Mouse (Mus musculus) megakaryocyte, embryonic 14.5 days (primary cell): Measurements from ENCODE around the gene Adam15. TPM values are rescaled to one million over a fixed set of nuclear protein-coding genes. Genes with fewer than 3 reads are reported as not detected.

Experiments
- H3K27me3 ChIP-seq: replicated peaks from 2 replicates; pipeline ENCODE3; 2012; ENCODE audit warnings: inconsistent platforms
- H3K36me3 ChIP-seq: replicated peaks from 2 replicates; pipeline ENCODE3; 2012; ENCODE audit warnings: low read length, inconsistent platforms, mixed read lengths
- H3K4me1 ChIP-seq: 2 replicates; pipeline ENCODE4 v1.6.1; 2012; ENCODE audit warnings: inconsistent platforms
- H3K4me3 ChIP-seq: replicated peaks from 2 replicates; pipeline ENCODE3; 2012; ENCODE audit warnings: moderate library complexity, mild to moderate bottlenecking, inconsistent platforms
- H3K9me3 ChIP-seq: 2 replicates; pipeline ENCODE4 v1.6.1; 2012; ENCODE audit warnings: inconsistent platforms
- FLI1 ChIP-seq: IDR thresholded peaks from 2 replicates; pipeline ENCODE4 v1.6.1; 2012; ENCODE audit warnings: low read length, inconsistent platforms, mixed read lengths
- GATA1 ChIP-seq: IDR thresholded peaks from 3 replicates; pipeline ENCODE4 v1.6.1; 2012; ENCODE audit warnings: mixed read lengths, low read length, inconsistent platforms, borderline replicate concordance
- polyA plus RNA-seq: library from polyadenylated mRNA; stranded (reverse); fragments of >175 nt; gene quantifications from 2 replicates; pipeline ENCODE4 v1.2.3, GENCODE M21; 2012; ENCODE audit warnings: low replicate concordance; ENCODE audit not compliant: insufficient read depth

The Adam15 gene
- polyA plus RNA-seq, 1 experiment = 135 TPM

DNA sequence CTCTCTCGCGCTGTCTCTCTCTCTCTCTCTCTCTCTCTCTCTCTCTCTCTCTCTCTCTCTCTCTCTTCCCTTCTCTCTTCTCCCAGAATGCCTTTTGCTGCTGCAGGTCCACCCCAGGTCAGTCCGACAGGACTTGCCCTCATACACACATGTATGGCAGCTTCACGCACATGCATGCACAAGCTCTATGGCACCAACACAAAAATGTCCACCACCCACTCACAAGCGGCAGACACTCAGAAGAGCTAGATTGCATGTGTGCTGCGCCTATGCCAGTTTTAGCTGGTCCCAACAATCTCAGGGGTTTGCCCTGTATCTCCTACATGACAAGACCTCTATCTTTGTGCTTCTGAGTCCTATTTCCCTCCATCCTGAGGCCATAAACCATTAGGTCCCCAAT is 32.5 kb downstream of the Adam15 start:
- peaks cover 61% of the 10 kb centered on the region for H3K4me1 ChIP-seq
- no peaks in the 10 kb centered on the region for H3K36me3 ChIP-seq
- no peak overlapping the region for H3K4me3 ChIP-seq
- TF ChIP-seq FLI1 (no peak), GATA1 (no peak)
- H3K9me3 ChIP-seq = peaks cover 5% of the 10 kb centered on the region
- peaks cover 96% of the 10 kb centered on the region for H3K27me3 ChIP-seq

DNA sequence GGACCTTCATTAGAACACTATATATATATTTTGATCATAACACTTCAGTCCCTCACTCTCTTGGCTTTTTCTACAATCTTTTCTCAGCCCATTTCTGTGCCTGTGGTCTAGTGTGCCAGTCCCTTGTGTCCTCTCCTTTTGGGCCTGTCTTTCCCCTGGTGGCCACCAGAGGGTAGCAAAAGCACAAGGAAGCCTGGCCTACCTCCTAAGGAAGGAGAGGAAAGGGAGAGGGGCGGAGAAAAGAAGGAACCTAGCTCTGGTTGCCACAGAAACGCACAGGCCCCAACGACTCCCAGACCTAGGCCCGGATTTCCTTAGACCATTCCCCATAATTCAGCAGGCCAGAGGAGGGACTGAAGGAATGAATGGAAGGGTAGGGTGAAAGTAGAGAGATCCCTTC is 33.0 kb downstream of the Adam15 start:
- peaks cover 9% of the 10 kb centered on the region for H3K9me3 ChIP-seq
- peaks cover 96% of the 10 kb centered on the region for H3K27me3 ChIP-seq
- no peak for TF ChIP-seq GATA1
- TF ChIP-seq FLI1 = no peak
- no peaks in the 10 kb centered on the region for H3K36me3 ChIP-seq
- H3K4me1 ChIP-seq = peaks cover 57% of the 10 kb centered on the region
- H3K4me3 ChIP-seq = no peak overlapping the region

DNA sequence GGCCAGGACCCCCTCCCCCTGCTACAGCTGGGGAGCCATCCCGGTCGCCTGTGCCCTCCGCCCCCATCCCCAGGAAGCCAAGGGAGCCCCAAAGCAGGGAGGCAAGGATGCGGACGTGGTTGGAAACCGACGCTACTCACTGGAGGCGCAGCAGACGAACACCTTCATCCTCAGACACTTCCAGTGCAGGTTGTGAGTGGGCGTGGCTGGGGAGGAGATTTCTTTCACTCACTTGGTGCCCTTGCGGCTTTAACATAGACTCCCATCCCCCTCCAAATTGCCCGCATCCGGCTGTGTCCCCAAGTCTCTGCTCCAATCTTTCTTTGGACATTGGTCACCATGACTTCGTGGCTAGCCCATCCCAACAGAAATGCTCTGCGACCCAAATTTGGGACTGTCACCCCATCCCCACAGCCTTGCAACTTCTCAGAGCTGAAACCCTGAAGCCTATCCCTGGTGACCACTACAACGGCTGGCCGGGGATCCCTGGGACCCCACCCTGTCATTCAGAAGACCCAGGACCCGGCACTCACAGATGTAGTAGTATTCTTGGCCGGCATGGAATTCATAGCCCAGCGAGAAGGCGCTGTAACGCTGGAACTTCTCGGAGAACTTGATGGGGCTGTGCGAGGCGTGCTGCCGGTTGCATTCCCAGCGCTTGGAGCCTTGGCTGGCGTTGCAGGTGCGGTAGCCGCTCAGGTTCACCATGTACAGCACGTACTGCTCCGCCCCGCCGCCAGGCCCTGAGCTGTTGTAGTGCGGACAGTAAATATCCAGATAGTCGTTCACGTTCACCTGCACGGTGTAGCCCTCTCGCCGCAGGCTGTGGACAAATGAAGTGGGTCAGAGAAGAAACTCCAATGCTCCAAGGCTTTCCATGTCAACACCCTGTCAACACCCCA is 33.6 kb downstream of the Adam15 start:
- peaks cover 92% of the 10 kb centered on the region for H3K27me3 ChIP-seq
- TF ChIP-seq FLI1 (no peak), GATA1 (no peak)

DNA sequence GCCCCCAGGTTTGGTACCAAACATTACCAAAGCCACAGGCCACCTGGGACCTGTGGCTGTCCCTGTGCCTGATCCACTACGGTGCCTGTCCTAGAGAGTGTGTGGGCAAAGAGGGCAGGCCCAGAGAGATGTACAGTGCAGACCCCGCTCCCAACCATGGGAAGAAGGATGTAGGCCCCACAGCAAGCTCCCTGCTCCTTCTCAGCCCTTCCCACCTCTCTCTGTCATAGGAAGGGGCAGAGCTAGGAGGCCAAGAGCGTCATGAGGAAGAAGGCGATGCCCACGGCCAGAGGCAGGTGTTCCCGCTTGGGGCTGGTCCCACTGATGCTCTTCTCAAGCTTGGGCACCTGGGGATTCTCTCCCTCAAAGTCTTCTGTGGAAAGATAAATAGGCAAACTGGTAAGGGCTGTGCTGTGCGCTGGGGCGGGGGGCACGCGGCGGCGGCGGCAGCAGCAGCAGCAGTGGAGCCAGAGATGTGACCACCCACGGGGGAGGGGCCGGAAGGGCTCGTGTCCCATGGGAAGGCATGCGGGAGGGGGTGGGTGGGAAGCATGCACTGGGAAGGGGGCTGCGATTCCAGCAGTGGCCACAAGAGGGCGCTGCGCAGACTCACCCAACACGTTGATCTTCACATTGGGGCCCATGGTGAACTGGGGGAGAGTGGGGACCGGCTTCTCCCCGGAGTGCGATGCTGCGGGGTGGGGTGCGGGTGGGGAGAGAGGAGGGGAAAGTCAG is 34.4 kb downstream of the Adam15 start:
- Histone ChIP-seq H3K4me1 (peaks cover 43% of the 10 kb centered on the region), H3K4me3 (peak overlapping the region; percentile 86), H3K9me3 (peaks cover 20% of the 10 kb centered on the region), H3K27me3 (peaks cover 84% of the 10 kb centered on the region), H3K36me3 (no peaks in the 10 kb centered on the region)
- TF ChIP-seq FLI1 = no peak
- TF ChIP-seq GATA1 = no peak

More for the DNA sequence above, 33.6 kb downstream of the Adam15 start:
- H3K9me3 ChIP-seq = peaks cover 14% of the 10 kb centered on the region
- H3K4me3 ChIP-seq = peak overlapping the region; percentile 86
- no peaks in the 10 kb centered on the region for H3K36me3 ChIP-seq
- H3K4me1 ChIP-seq = peaks cover 51% of the 10 kb centered on the region

DNA sequence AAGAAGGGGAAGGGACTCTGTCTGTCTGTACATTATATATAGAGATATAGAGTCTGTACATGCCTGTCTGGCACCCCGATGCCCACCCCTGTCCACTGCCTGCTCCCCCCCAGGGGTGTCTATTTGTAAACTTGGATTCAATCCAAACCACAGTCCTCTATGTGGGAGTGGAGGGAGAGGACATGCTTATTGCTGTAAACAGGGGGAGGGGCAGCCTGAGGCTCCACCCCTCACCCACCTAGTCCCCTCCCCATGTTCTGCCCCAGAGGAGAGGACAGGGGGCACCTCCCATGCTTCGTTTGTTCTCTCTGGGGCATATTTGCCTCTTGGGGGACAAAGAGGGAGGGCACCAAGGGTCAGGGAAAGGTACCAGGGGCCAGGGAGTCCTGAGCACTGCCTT is 35.0 kb downstream of the Adam15 start:
- TF ChIP-seq GATA1 (no peak), FLI1 (no peak)
- Histone ChIP-seq H3K36me3 (no peaks in the 10 kb centered on the region), H3K27me3 (peaks cover 81% of the 10 kb centered on the region), H3K4me3 (no peak overlapping the region), H3K9me3 (peaks cover 20% of the 10 kb centered on the region), H3K4me1 (peaks cover 37% of the 10 kb centered on the region)

DNA sequence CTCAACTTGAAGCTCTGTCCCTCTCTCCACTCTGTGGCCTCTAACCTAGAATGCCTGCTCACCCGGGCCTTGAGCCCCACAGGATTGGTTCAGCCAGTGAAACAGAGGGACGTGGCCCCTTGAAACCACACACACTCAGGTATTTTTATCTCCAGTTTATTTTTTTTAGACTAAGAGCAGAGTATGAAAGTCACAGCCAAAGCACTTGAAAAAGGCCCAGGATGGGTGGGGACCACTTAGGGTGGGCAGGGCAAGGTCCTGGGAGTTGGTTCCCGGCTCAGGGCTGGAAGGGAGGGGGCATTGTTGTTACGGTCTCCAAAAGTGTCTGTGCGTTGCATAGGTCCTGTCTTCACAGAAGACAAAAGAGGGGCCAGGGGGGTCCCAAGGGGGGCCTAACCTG is 35.5 kb downstream of the Adam15 start:
- H3K36me3 ChIP-seq = no peaks in the 10 kb centered on the region
- peaks cover 32% of the 10 kb centered on the region for H3K4me1 ChIP-seq
- H3K27me3 ChIP-seq = peaks cover 80% of the 10 kb centered on the region
- no peak for TF ChIP-seq FLI1
- TF ChIP-seq GATA1 = no peak
- H3K9me3 ChIP-seq = peaks cover 20% of the 10 kb centered on the region
- no peak overlapping the region for H3K4me3 ChIP-seq

DNA sequence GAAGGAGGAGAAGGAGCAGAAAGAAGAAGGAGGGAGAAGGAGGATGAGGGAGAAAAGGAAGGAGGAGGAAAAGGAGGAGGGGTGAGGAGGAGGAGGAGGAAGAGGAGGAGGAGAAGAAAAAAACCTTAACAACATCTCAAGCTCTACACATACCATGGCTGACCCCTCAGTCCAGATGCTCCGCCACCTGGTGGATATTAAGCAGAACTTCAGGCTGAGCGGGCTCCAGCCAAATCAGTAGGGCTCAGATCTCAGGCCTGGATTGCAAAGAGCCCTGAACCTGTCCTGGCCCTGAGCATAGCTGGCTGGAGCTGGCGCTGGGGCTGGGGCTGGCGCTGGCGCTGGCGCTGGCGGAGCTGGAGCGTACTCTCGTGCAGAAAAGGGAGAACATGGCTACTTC is 41.7 kb downstream of the Adam15 start:
- H3K9me3 ChIP-seq = peaks cover 20% of the 10 kb centered on the region
- H3K4me1 ChIP-seq = no peaks in the 10 kb centered on the region
- no peak overlapping the region for H3K4me3 ChIP-seq
- H3K36me3 ChIP-seq = no peaks in the 10 kb centered on the region
- TF ChIP-seq FLI1 = no peak
- TF ChIP-seq GATA1 = no peak
- H3K27me3 ChIP-seq = peaks cover 65% of the 10 kb centered on the region

DNA sequence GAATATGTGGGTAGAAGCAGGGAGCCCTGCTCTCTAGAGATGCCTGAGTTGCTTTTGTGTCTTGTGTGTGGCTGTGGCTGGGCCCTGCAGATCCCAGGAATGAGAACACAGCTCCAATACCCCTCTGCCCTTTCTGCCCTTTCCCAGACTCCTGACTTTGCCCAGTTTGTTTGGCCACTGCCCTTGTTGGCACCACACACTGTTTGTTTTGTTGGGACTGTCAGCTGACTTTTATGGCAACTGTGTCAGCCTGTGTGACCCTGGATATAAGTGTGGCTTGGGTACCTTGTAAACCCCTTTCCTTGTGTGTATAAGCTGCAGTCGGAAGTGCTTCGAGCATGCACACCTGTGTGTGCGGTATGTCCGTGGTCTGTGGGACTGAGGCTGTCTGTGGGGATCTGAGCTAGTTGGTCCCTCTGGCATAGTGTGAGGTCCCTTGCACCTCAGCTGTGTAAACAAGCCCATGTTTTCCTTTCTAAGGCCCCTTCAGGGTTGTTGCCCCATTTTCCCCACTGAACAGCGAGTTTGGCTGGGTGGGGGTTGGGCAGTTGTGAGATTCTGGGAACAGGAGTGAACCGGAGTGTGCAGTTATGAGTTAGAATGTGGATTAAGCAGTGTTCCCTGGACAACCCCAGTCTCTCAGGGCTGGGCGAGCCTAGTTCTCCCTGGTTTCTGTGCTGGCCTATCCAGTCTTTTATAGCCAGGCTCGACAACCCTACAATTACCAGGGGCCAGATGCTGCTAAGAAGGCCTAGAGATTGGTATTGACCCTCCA is 44.1 kb downstream of the Adam15 start:
- Histone ChIP-seq H3K9me3 (peaks cover 1% of the 10 kb centered on the region), H3K4me1 (no peaks in the 10 kb centered on the region), H3K36me3 (no peaks in the 10 kb centered on the region), H3K4me3 (no peak overlapping the region), H3K27me3 (peaks cover 60% of the 10 kb centered on the region)
- TF ChIP-seq GATA1 (no peak), FLI1 (no peak)

DNA sequence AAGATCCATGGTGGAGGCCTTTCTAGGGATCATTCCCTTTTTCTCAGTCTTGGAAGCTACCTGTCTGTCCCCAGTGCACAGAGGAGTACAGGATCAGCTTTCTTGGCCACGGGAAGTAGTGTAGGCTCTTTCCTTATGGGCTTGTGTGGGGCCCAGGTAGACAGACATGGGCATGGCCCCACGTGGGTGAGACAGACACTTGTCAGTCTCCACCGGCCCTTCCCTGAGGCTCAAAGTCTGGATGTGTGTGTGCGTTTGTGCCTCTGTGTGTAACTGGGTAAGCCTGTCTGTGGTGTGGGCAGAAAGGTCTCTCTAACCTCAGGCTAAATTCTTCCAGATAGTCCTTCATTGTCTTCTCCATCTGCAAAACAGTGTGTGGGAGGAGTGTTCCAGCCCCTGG is 44.7 kb downstream of the Adam15 start:
- Histone ChIP-seq H3K36me3 (no peaks in the 10 kb centered on the region), H3K27me3 (peaks cover 61% of the 10 kb centered on the region), H3K4me1 (peaks cover 3% of the 10 kb centered on the region), H3K9me3 (no peaks in the 10 kb centered on the region), H3K4me3 (no peak overlapping the region)
- TF ChIP-seq GATA1 (no peak), FLI1 (no peak)
